Comparison of ENCODE assay signal across 8 mouse cellular contexts in the genomic region with DNA sequence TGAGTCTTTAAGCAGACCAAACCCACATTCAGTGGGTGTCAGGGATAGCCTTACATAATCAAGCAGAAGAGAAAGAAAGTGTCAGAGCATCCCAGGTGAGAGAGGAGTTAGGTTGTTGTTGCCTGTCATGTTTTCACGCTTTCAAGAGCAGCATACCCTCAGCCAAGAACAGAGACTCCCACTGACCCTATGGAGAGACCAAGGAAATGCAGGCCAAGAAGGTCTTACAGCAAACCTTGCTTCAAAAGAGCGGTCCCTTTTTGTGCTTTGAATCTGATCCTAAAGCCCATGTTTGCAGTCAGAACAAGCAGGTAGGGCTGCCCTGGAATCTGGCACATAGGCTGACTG. TPM values are rescaled to one million over a fixed set of nuclear protein-coding genes. Genes with fewer than 3 reads are reported as not detected.
DNase-seq lines count a peak whose midpoint lies in the region; ATAC-seq and TF ChIP-seq lines count a peak whose summit lies in the region.

No protein-coding gene starts in this region.

- no peak overlapping the region for H3K27ac ChIP-seq in lung, embryonic 14.5 days (ENCODE audit: low read depth)
- no peak overlapping the region for H3K27ac ChIP-seq in cortical plate, adult 2 months (ENCODE audit: insufficient read depth, low read length)
- peak overlapping the region; percentile 73 for H3K27ac ChIP-seq in hindbrain, embryonic 13.5 days
- no peak overlapping the region for H3K27ac ChIP-seq in liver, embryonic 14.5 days

- WGBS in lung, embryonic 14.5 days, result 68% methylated on average over 2 of the region's 2 CpGs
- WGBS in hindbrain, embryonic 13.5 days, result 51% methylated on average over 2 of the region's 2 CpGs
- 76% methylated on average over 2 of the region's 2 CpGs for WGBS in liver, embryonic 14.5 days (ENCODE audit: insufficient replicate concordance)

- H3K4me3 ChIP-seq in lung, embryonic 14.5 days (ENCODE audit: low read depth, low read length), result 0 out of 2 replicates have a peak overlapping the region, but pooled peaks have one; percentile 15
- H3K4me3 ChIP-seq in cortical plate, adult 2 months (ENCODE audit: insufficient read depth, low read length), result peak overlapping the region; percentile 75
- peak overlapping the region; percentile 99 for H3K4me3 ChIP-seq in hindbrain, embryonic 13.5 days
- no peak overlapping the region for H3K4me3 ChIP-seq in liver, embryonic 14.5 days (ENCODE audit: insufficient read depth in 1 of 2, low read depth in 2 of 2, low read length in 2 of 2)

- peaks cover 3% of the 10 kb centered on the region; the same call in 1 of the 2 replicates for H3K4me1 ChIP-seq in lung, embryonic 14.5 days (ENCODE audit: insufficient read depth)
- H3K4me1 ChIP-seq in cortical plate, adult 2 months (ENCODE audit: control insufficient read depth, insufficient read depth, low read length), result peaks cover 5% of the 10 kb centered on the region; the same call in 1 of the 2 replicates
- peaks cover 24% of the 10 kb centered on the region for H3K4me1 ChIP-seq in hindbrain, embryonic 13.5 days (replicated peaks)
- peaks cover 0 to 14% of the 10 kb centered on the region in 2 experiments; a peak in 3 of 4 replicates for H3K4me1 ChIP-seq in liver, embryonic 14.5 days (replicated peaks; ENCODE audit: control insufficient read depth in 2 of 2, insufficient read depth in 2 of 2, low read length in 1 of 2)

- H3K9ac ChIP-seq in lung, embryonic 14.5 days, result no peak overlapping the region
- peak overlapping the region; percentile 71 for H3K9ac ChIP-seq in hindbrain, embryonic 13.5 days
- no peak overlapping the region for H3K9ac ChIP-seq in liver, embryonic 14.5 days (replicated peaks)

- peak overlapping the region; percentile 87 for H3K4me2 ChIP-seq in lung, embryonic 14.5 days
- peak overlapping the region; percentile 59 for H3K4me2 ChIP-seq in hindbrain, embryonic 13.5 days
- H3K4me2 ChIP-seq in liver, embryonic 14.5 days (ENCODE audit: low read depth), result peak overlapping the region; percentile 20; the same call in 1 of the 2 replicates

- no peak for TF ChIP-seq CTCF in lung, embryonic 14.5 days (IDR thresholded peaks at IDR 0.05; ENCODE audit: low read depth)
- no peak for TF ChIP-seq CTCF in cortical plate, adult 2 months (IDR thresholded peaks at IDR 0.05; ENCODE audit: extremely low read depth, insufficient read depth, low read length)
- TF ChIP-seq CTCF in liver, embryonic 14.5 days (IDR thresholded peaks at IDR 0.05; ENCODE audit: low read depth), result no peak

- DNase-seq in lung, embryonic 14.5 days, result no peak
- DNase-seq in lung, postnatal 4 days, result no peak
- DNase-seq in liver, embryonic 14.5 days (ENCODE audit: low read depth in 3 of 3, low spot score in 3 of 3), result no peak
- no peak for DNase-seq in natural killer cell, adult 2 months (ENCODE audit: low spot score in 2 of 2)
- no peak for DNase-seq in adipocyte (ENCODE audit: low spot score)
- no peak for DNase-seq in spleen, postnatal 10 days (ENCODE audit: low spot score in 2 of 2)

- no peaks in the 10 kb centered on the region for H3K27me3 ChIP-seq in lung, embryonic 14.5 days (ENCODE audit: insufficient read depth, low read length)
- no peaks in the 10 kb centered on the region for H3K27me3 ChIP-seq in hindbrain, embryonic 13.5 days
- no peaks in the 10 kb centered on the region for H3K27me3 ChIP-seq in liver, embryonic 14.5 days (ENCODE audit: control insufficient read depth, insufficient read depth, low read length)

- no peak for TF ChIP-seq EP300 in liver, embryonic 14.5 days (IDR thresholded peaks at IDR 0.05; ENCODE audit: low read depth)

- no peaks in the 10 kb centered on the region for H3K9me3 ChIP-seq in lung, embryonic 14.5 days (ENCODE audit: low read depth, low read length)
- H3K9me3 ChIP-seq in hindbrain, embryonic 13.5 days, result no peaks in the 10 kb centered on the region
- no peaks in the 10 kb centered on the region for H3K9me3 ChIP-seq in liver, embryonic 14.5 days (ENCODE audit: control insufficient read depth, low read length)

- H3K36me3 ChIP-seq in lung, embryonic 14.5 days (ENCODE audit: insufficient read depth), result no peaks in the 10 kb centered on the region
- H3K36me3 ChIP-seq in hindbrain, embryonic 13.5 days, result no peaks in the 10 kb centered on the region
- peaks cover 3% of the 10 kb centered on the region; the same call in 1 of the 2 replicates for H3K36me3 ChIP-seq in liver, embryonic 14.5 days (replicated peaks; ENCODE audit: control insufficient read depth, insufficient read depth, low read depth)

- ATAC-seq in lung, embryonic 14.5 days (ENCODE audit: insufficient read depth), result no peak
- ATAC-seq in hindbrain, embryonic 13.5 days (ENCODE audit: low FRiP score), result no peak
- no peak for ATAC-seq in liver, embryonic 14.5 days (ENCODE audit: insufficient read depth)

- TF ChIP-seq POLR2A in cortical plate, adult 2 months (IDR thresholded peaks at IDR 0.05; ENCODE audit: extremely low read depth, insufficient read depth, low read length), result no peak

RNA-seq across cellular contexts. Expression of gene Cited2, which starts 3.3 kb away (rescaled TPM):
- polyA plus RNA-seq in lung, embryonic 14.5 days (2014; fragmentation: Nextera tagmentation; extraction: Ambion mirVana), result 36.5 and 37.1 TPM in 2 replicates
- polyA plus RNA-seq in cortical plate, adult 2 months (2012; rRNA removed), result 36.0 and 41.9 TPM in 2 replicates
- polyA plus RNA-seq in hindbrain, embryonic 13.5 days (2015; fragmentation: Nextera tagmentation; extraction: Ambion mirVana), result 86.3 and 101 TPM in 2 replicates
- polyA plus RNA-seq in liver, embryonic 14.5 days (2012; rRNA removed), result 17.8 and 18.2 TPM in 2 replicates
- polyA plus RNA-seq in liver, embryonic 14.5 days (2014; fragmentation: Nextera tagmentation; extraction: Ambion mirVana), result 12.3 and 12.7 TPM in 2 replicates

Comparison
In these comparisons a context has a peak if more than half of its experiments do, and no peak if none do; other contexts are left out.
1. H3K4me2 ChIP-seq: peak in every context shown above with its lines; median percentile 87 in lung, embryonic 14.5 days; 59 in hindbrain, embryonic 13.5 days; 20 in liver, embryonic 14.5 days.
2. H3K4me3 ChIP-seq: peak in lung, embryonic 14.5 days (single experiment), cortical plate, adult 2 months (single experiment) and hindbrain, embryonic 13.5 days (single experiment); none in liver, embryonic 14.5 days (0 of 2).